Mouse (Mus musculus) urinary bladder, postnatal 4 days (tissue): Measurements from ENCODE around the gene Prkcz.

ENCODE experiments used
- DNase-seq, 2 experiments: peaks; one replicate each; pipeline ENCODE4 v3.0.0; 2021 to 2022; ENCODE audit warnings: low spot score in 2 of 2

Prkcz gene

DNA sequence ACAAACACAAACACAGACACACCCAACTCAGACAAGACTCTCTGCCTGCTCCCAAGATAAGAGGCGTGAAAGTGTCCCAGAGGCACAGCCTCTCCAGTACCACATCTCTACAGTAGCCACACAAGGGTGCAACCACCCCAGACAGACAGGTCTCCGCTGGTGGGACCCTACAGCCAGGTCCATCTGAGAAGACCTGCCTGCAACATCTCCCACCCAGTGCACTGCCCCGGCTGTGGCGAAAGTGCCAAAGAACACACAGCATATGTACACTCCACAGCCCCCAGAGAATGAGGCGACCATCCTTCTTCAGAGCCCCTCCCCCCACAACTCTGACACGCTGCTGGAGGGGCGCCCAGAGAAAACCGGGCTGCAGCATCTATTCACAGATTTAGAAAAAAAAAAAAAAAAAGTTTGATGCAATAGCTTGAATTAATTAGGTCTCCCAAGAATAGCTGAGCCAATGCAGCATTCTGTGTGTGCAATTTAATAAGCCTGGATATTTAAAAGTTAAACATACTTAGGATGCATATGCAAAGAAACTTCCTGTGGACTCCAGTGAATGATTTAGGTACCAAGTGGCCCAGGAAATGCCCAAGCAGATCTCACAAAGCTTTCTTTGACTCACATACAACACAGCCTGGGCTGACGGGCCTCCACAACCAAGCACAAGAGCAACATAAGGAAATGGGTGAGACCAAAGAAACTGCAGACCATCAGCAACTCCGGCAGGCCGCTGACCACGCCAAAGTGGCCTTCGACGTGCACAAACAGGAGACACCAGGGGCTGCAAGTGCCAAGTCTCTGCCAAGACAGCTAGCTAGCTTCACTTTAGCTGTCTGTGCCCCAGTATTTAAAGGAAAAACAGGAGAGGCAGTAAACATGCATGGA is 140.7 kb downstream of the Prkcz start:
- no peak for DNase-seq

- no peak for DNase-seq
These were observed 141.6 kb downstream of the Prkcz start for GRCm38 (mm10) chr4:155219271-155220212.

GRCm38 (mm10) chr4:155218104-155218732 is 142.9 kb downstream of the Prkcz start:
- DNase-seq, result no peak

DNA sequence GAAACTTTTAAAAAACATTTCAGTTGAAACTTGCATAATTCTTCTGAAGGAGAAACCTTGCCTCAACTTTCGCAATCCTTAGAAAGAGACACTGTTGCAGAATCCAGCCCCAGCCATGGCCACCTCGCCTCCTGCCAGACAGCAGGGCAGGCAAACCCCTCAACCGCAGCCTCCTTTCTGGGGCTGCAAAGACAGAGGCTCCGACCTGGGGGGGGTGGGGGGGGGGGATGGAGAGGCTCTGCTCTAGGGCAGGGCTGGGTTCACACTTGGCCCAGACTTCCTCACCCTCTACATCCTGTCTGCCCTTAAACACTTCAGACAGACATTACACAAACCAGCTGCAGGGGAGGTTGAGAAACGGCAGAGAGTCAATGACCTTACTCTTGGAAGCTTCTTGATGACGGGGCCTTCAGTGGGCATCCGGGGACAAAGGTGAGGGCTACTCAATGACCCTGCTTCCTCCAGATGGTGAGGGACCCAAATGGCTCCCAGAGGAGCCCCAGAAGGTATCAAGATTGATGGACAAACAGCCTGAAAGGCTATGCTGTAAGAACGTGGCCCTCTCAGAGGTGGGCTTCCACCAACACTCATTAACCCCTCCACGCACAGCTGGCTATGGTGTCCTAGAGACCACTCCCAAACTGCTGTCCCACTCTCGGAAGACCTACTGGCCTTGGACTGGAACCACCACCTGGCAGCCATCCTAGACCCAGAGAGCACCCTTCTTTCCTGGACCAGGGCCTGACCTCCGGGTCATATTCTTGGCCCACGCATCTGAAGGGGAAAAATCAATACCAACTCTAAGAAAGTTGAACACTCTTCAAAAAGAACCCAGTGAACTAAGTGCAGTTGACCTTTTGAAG is 143.7 kb downstream of the Prkcz start:
- no peak for DNase-seq

GRCm38 (mm10) chr4:155215773-155216630 is 145.2 kb downstream of the Prkcz start:
- no peak for DNase-seq

- DNase-seq, result no peak
These were observed 146.0 kb downstream of the Prkcz start for GRCm38 (mm10) chr4:155215203-155215602.

DNA sequence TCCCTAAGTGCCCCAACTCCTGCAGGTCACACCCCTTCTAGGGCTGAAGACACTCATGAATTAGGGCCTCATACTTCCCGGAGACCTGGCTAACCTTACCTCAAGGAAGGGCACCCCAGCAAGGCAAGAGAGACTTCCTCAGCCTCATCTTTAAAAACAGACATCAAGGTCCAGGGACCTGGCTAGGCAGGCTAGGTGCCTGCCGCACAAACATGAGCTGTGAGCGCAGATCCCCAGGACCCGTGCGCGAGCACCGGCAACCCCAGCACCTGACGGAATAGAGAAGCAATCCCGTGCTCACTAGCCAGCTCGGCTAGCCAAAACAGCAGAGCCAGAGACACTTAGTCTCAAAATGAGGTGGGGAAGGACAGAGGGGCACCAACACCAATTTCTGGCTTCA is 146.4 kb downstream of the Prkcz start:
- DNase-seq, result no peak

GRCm38 (mm10) chr4:155214188-155214587 is 147.0 kb downstream of the Prkcz start:
- DNase-seq, result no peak

GRCm38 (mm10) chr4:155213752-155214054 is 147.5 kb downstream of the Prkcz start:
- no peak for DNase-seq

DNA sequence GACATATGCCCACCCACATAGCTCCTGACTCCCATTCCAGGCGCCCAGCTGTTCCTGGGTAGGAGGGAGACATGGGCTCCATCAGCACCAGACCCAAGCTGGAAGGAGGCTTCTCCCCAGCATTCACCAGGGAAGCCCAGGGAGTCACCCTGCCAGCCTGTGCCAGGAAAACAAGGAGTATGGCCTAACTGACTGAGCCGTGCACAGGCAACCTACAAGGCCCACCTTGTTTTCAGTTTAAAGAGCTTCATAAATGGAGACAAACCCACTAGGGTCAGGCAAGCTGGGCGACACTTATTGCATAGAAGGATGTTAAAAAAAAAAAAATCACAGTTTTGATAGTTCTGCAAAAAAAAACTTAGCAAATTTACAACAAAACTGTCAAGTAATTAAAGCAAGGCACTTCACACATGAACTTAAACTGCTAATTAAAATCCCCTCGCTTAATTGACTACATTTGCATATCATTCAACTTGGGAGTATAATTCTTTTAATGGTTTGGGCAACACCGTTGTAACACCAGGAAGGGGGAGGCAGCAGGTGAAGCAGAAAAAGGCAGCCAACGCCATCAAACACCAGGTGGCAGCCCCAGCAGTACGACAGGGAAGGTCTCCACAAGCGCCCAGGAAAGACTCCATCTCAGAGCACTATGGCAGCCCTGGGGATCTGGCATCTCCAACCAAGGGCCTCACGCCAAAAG is 148.0 kb downstream of the Prkcz start:
- no peak for DNase-seq
